Mouse (Mus musculus): Measurements from ENCODE around the gene Kpna7.

Gene Kpna7

GRCm38 (mm10) chr5:144988340-144989060 is 95.3 kb downstream of the Kpna7 start:
- no peak for TF ChIP-seq GATA4 (IDR thresholded peaks at IDR 0.05; ENCODE audit: insufficient replicate concordance, low read length)

GRCm38 (mm10) chr5:144987561-144987960 is 96.3 kb downstream of the Kpna7 start:
- TF ChIP-seq GATA4 (IDR thresholded peaks at IDR 0.05; ENCODE audit: insufficient replicate concordance, low read length): no peak

- TF ChIP-seq GATA4 (IDR thresholded peaks at IDR 0.05; ENCODE audit: insufficient replicate concordance, low read length): no peak
These were observed 99.0 kb downstream of the Kpna7 start for GRCm38 (mm10) chr5:144984839-144985238.

GRCm38 (mm10) chr5:144983227-144983626 is 100.6 kb downstream of the Kpna7 start:
- no peak for TF ChIP-seq GATA4 (IDR thresholded peaks at IDR 0.05; ENCODE audit: insufficient replicate concordance, low read length)

- no peak for TF ChIP-seq GATA4 (IDR thresholded peaks at IDR 0.05; ENCODE audit: insufficient replicate concordance, low read length)
These were observed 104.7 kb downstream of the Kpna7 start for GRCm38 (mm10) chr5:144979110-144979509.

GRCm38 (mm10) chr5:144978533-144979107 is 105.2 kb downstream of the Kpna7 start:
- no peak for TF ChIP-seq GATA4 (IDR thresholded peaks at IDR 0.05; ENCODE audit: insufficient replicate concordance, low read length)

- TF ChIP-seq GATA4 (IDR thresholded peaks at IDR 0.05; ENCODE audit: insufficient replicate concordance, low read length): no peak
These were observed 112.6 kb downstream of the Kpna7 start for GRCm38 (mm10) chr5:144971266-144971665.

GRCm38 (mm10) chr5:144965639-144966351 is 118.0 kb downstream of the Kpna7 start, which contains the start of gene Smurf1:
Smurf1 (minus strand) TSS chr5:144965847.
- TF ChIP-seq GATA4 (IDR thresholded peaks at IDR 0.05; ENCODE audit: insufficient replicate concordance, low read length): no peak

GRCm38 (mm10) chr5:144964872-144965638 is 118.8 kb downstream of the Kpna7 start:
- TF ChIP-seq GATA4 (IDR thresholded peaks at IDR 0.05; ENCODE audit: insufficient replicate concordance, low read length): no peak

- TF ChIP-seq GATA4 (IDR thresholded peaks at IDR 0.05; ENCODE audit: insufficient replicate concordance, low read length): no peak
These were observed 119.4 kb downstream of the Kpna7 start for GRCm38 (mm10) chr5:144964465-144964864.

GRCm38 (mm10) chr5:144963817-144964261 is 120.0 kb downstream of the Kpna7 start:
- no peak for TF ChIP-seq GATA4 (IDR thresholded peaks at IDR 0.05; ENCODE audit: insufficient replicate concordance, low read length)

- no peak for TF ChIP-seq GATA4 (IDR thresholded peaks at IDR 0.05; ENCODE audit: insufficient replicate concordance, low read length)
These were observed 120.4 kb downstream of the Kpna7 start for GRCm38 (mm10) chr5:144963401-144963800.

- TF ChIP-seq GATA4 (IDR thresholded peaks at IDR 0.05; ENCODE audit: insufficient replicate concordance, low read length): no peak
These were observed 125.6 kb downstream of the Kpna7 start for GRCm38 (mm10) chr5:144958271-144958670.

GRCm38 (mm10) chr5:144954432-144954831 is 129.4 kb downstream of the Kpna7 start:
- no peak for TF ChIP-seq GATA4 (IDR thresholded peaks at IDR 0.05; ENCODE audit: insufficient replicate concordance, low read length)

GRCm38 (mm10) chr5:144952592-144952991 is 131.2 kb downstream of the Kpna7 start:
- no peak for TF ChIP-seq GATA4 (IDR thresholded peaks at IDR 0.05; ENCODE audit: insufficient replicate concordance, low read length)
